Mouse (Mus musculus) heart, embryonic 15.5 days (tissue): Measurements from ENCODE around the gene Enox1. TPM values are rescaled to one million over a fixed set of nuclear protein-coding genes. Genes with fewer than 3 reads are reported as not detected.

Source experiments
- ATAC-seq: fragments of 200-750 bp; cut with Nextera tagmentation; replicated peaks from 2 replicates; pipeline ENCODE4 v1.8.0; 2017; ENCODE audit warnings: low read depth, moderate TSS enrichment; ENCODE audit not compliant: insufficient number of reproducible peaks, insufficient read depth, low FRiP score
- H3K27ac ChIP-seq: fragments of 300-500 bp; sonication (generic); 2 replicates; pipeline ENCODE4 v1.5.1; 2015; ENCODE audit warnings: mild to moderate bottlenecking, inconsistent platforms
- H3K27me3 ChIP-seq: fragments of 300-500 bp; sonication (generic); 2 replicates; pipeline ENCODE4 v1.6.1; 2015; ENCODE audit warnings: inconsistent platforms
- H3K36me3 ChIP-seq: fragments of 300-500 bp; sonication (generic); 2 replicates; pipeline ENCODE4 v1.6.1; 2015; ENCODE audit warnings: mild to moderate bottlenecking, inconsistent platforms
- H3K4me1 ChIP-seq: fragments of 300-500 bp; sonication (generic); replicated peaks from 2 replicates; pipeline ENCODE4 v1.6.1; 2015; ENCODE audit warnings: inconsistent platforms
- H3K4me2 ChIP-seq: fragments of 300-500 bp; sonication (generic); 2 replicates; pipeline ENCODE4 v1.6.1; 2015; ENCODE audit warnings: inconsistent platforms, mild to moderate bottlenecking, moderate library complexity
- H3K4me3 ChIP-seq: fragments of 300-500 bp; sonication (generic); 2 replicates; pipeline ENCODE4 v1.5.1; 2015; ENCODE audit warnings: mild to moderate bottlenecking, inconsistent platforms
- H3K9ac ChIP-seq: fragments of 300-500 bp; sonication (generic); 2 replicates; pipeline ENCODE4 v1.6.1; 2015; ENCODE audit warnings: mild to moderate bottlenecking, inconsistent platforms
- H3K9me3 ChIP-seq: fragments of 300-500 bp; sonication (generic); replicated peaks from 2 replicates; pipeline ENCODE4 v1.6.1; 2016; ENCODE audit warnings: inconsistent platforms
- WGBS: fragments of 180-500 bp; shearing (Covaris S2); methylation state at CpG from one replicate; pipeline ENCODE4 v1.1.7; 2015; ENCODE audit warnings: mixed read lengths; 5-methylcytosine and 5-hydroxymethylcytosine counted together
- polyA plus RNA-seq: library from polyadenylated mRNA; unstranded; fragments of >200 nt; fragmentation: Nextera tagmentation; extraction: Ambion mirVana; gene quantifications from 2 replicates; pipeline ENCODE4 v1.2.1, GENCODE M21; 2015

Gene Enox1
- polyA plus RNA-seq, 1 experiment from 2014 or later: 1.7 TPM

- ATAC-seq: no peak
- Histone ChIP-seq H3K4me1 (no peaks in the 10 kb centered on the region), H3K9ac (no peak overlapping the region), H3K27me3 (no peaks in the 10 kb centered on the region), H3K4me3 (no peak overlapping the region), H3K4me2 (no peak overlapping the region), H3K9me3 (no peaks in the 10 kb centered on the region), H3K36me3 (no peaks in the 10 kb centered on the region), H3K27ac (no peak overlapping the region)
- WGBS: 77% methylated on average over 2 of the region's 2 CpGs
These were observed 40.9 kb downstream of the Enox1 start for GRCm38 (mm10) chr14:77197414-77197915.

GRCm38 (mm10) chr14:77210889-77211288, 54.3 kb downstream of the Enox1 start:
- no peak overlapping the region for H3K27ac ChIP-seq
- 77% methylated on average over 8 of the region's 8 CpGs for WGBS

GRCm38 (mm10) chr14:77213210-77213609, 56.6 kb downstream of the Enox1 start:
- no peak overlapping the region for H3K4me3 ChIP-seq
- 66% methylated on average over 7 of the region's 7 CpGs for WGBS
- no peak for ATAC-seq

More at GRCm38 (mm10) chr14:77210889-77211288, 54.3 kb downstream of the Enox1 start:
- Histone ChIP-seq H3K4me1 (no peaks in the 10 kb centered on the region), H3K4me2 (no peak overlapping the region), H3K36me3 (no peaks in the 10 kb centered on the region), H3K4me3 (no peak overlapping the region), H3K9me3 (no peaks in the 10 kb centered on the region), H3K27me3 (no peaks in the 10 kb centered on the region), H3K9ac (no peak overlapping the region)
- ATAC-seq: no peak

GRCm38 (mm10) chr14:77214848-77215247, 58.3 kb downstream of the Enox1 start:
- H3K9ac ChIP-seq: no peak overlapping the region
- WGBS: 77% methylated on average over 6 of the region's 6 CpGs

More at GRCm38 (mm10) chr14:77213210-77213609, 56.6 kb downstream of the Enox1 start:
- no peak overlapping the region for H3K27ac ChIP-seq
- H3K9ac ChIP-seq: no peak overlapping the region
- H3K27me3 ChIP-seq: no peaks in the 10 kb centered on the region
- H3K9me3 ChIP-seq: no peaks in the 10 kb centered on the region
- no peaks in the 10 kb centered on the region for H3K36me3 ChIP-seq
- no peak overlapping the region for H3K4me2 ChIP-seq
- H3K4me1 ChIP-seq: no peaks in the 10 kb centered on the region

GRCm38 (mm10) chr14:77225346-77225745, 68.8 kb downstream of the Enox1 start:
- no peak overlapping the region for H3K4me3 ChIP-seq
- no peaks in the 10 kb centered on the region for H3K36me3 ChIP-seq
- no peaks in the 10 kb centered on the region for H3K4me1 ChIP-seq
- H3K9me3 ChIP-seq: no peaks in the 10 kb centered on the region
- no peak for ATAC-seq
- WGBS: 81% methylated on average over 10 of the region's 10 CpGs
- no peak overlapping the region for H3K9ac ChIP-seq
- no peak overlapping the region for H3K4me2 ChIP-seq
- H3K27ac ChIP-seq: no peak overlapping the region
- no peaks in the 10 kb centered on the region for H3K27me3 ChIP-seq

More at GRCm38 (mm10) chr14:77214848-77215247, 58.3 kb downstream of the Enox1 start:
- no peaks in the 10 kb centered on the region for H3K27me3 ChIP-seq
- ATAC-seq: no peak
- H3K4me3 ChIP-seq: no peak overlapping the region
- no peaks in the 10 kb centered on the region for H3K4me1 ChIP-seq
- no peaks in the 10 kb centered on the region for H3K9me3 ChIP-seq
- H3K27ac ChIP-seq: no peak overlapping the region
- H3K4me2 ChIP-seq: no peak overlapping the region
- no peaks in the 10 kb centered on the region for H3K36me3 ChIP-seq

- 48% methylated on average over 2 of the region's 2 CpGs for WGBS
- H3K4me2 ChIP-seq: no peak overlapping the region
These were observed 82.2 kb downstream of the Enox1 start for GRCm38 (mm10) chr14:77238811-77239210.

GRCm38 (mm10) chr14:77239360-77239759, 82.8 kb downstream of the Enox1 start:
- Histone ChIP-seq H3K27ac (no peak overlapping the region), H3K27me3 (no peaks in the 10 kb centered on the region), H3K4me3 (no peak overlapping the region), H3K4me1 (no peaks in the 10 kb centered on the region), H3K9ac (no peak overlapping the region), H3K36me3 (no peaks in the 10 kb centered on the region), H3K4me2 (no peak overlapping the region), H3K9me3 (no peaks in the 10 kb centered on the region)
- 39% methylated on average over 4 of the region's 4 CpGs for WGBS
- no peak for ATAC-seq

More at GRCm38 (mm10) chr14:77238811-77239210, 82.2 kb downstream of the Enox1 start:
- Histone ChIP-seq H3K9ac (no peak overlapping the region), H3K27me3 (no peaks in the 10 kb centered on the region), H3K4me3 (no peak overlapping the region), H3K27ac (no peak overlapping the region), H3K36me3 (no peaks in the 10 kb centered on the region), H3K9me3 (no peaks in the 10 kb centered on the region), H3K4me1 (no peaks in the 10 kb centered on the region)
- no peak for ATAC-seq

GRCm38 (mm10) chr14:77246977-77247376, 90.4 kb downstream of the Enox1 start:
- no peak for ATAC-seq
- 59% methylated on average over 3 of the region's 3 CpGs for WGBS

GRCm38 (mm10) chr14:77248426-77248825, 91.9 kb downstream of the Enox1 start:
- Histone ChIP-seq H3K27ac (no peak overlapping the region), H3K9ac (no peak overlapping the region), H3K4me1 (no peaks in the 10 kb centered on the region), H3K4me2 (no peak overlapping the region), H3K9me3 (no peaks in the 10 kb centered on the region), H3K27me3 (no peaks in the 10 kb centered on the region), H3K4me3 (no peak overlapping the region), H3K36me3 (no peaks in the 10 kb centered on the region)
- WGBS: 77% methylated on average over 5 of the region's 5 CpGs
- ATAC-seq: no peak

More at GRCm38 (mm10) chr14:77246977-77247376, 90.4 kb downstream of the Enox1 start:
- H3K4me2 ChIP-seq: no peak overlapping the region
- H3K36me3 ChIP-seq: no peaks in the 10 kb centered on the region
- no peaks in the 10 kb centered on the region for H3K9me3 ChIP-seq
- no peak overlapping the region for H3K4me3 ChIP-seq
- no peak overlapping the region for H3K9ac ChIP-seq
- no peak overlapping the region for H3K27ac ChIP-seq
- H3K4me1 ChIP-seq: no peaks in the 10 kb centered on the region
- no peaks in the 10 kb centered on the region for H3K27me3 ChIP-seq

GRCm38 (mm10) chr14:77248946-77249345, 92.4 kb downstream of the Enox1 start:
- no peak overlapping the region for H3K9ac ChIP-seq
- no peaks in the 10 kb centered on the region for H3K4me1 ChIP-seq
- no peak overlapping the region for H3K27ac ChIP-seq
- no peak for ATAC-seq
- H3K4me3 ChIP-seq: no peak overlapping the region
- H3K36me3 ChIP-seq: no peaks in the 10 kb centered on the region
- no peak overlapping the region for H3K4me2 ChIP-seq
- H3K9me3 ChIP-seq: no peaks in the 10 kb centered on the region
- no peaks in the 10 kb centered on the region for H3K27me3 ChIP-seq
- 80% methylated on average over 7 of the region's 7 CpGs for WGBS

GRCm38 (mm10) chr14:77250652-77251238, 94.2 kb downstream of the Enox1 start:
- no peak for ATAC-seq
- no peak overlapping the region for H3K4me2 ChIP-seq
- 69% methylated on average over 2 of the region's 2 CpGs for WGBS
- H3K9ac ChIP-seq: no peak overlapping the region
- no peak overlapping the region for H3K4me3 ChIP-seq
- no peaks in the 10 kb centered on the region for H3K4me1 ChIP-seq
- H3K27me3 ChIP-seq: no peaks in the 10 kb centered on the region
- no peaks in the 10 kb centered on the region for H3K36me3 ChIP-seq
- no peaks in the 10 kb centered on the region for H3K9me3 ChIP-seq
- H3K27ac ChIP-seq: no peak overlapping the region

- Histone ChIP-seq H3K4me2 (no peak overlapping the region), H3K9me3 (no peaks in the 10 kb centered on the region), H3K27ac (no peak overlapping the region), H3K4me3 (no peak overlapping the region), H3K9ac (no peak overlapping the region), H3K4me1 (no peaks in the 10 kb centered on the region), H3K36me3 (no peaks in the 10 kb centered on the region), H3K27me3 (no peaks in the 10 kb centered on the region)
- 63% methylated on average over 3 of the region's 3 CpGs for WGBS
- no peak for ATAC-seq
These were observed 98.6 kb downstream of the Enox1 start for GRCm38 (mm10) chr14:77255201-77255600.
